Mouse (Mus musculus) G1E (cell line): ENCODE measurements around the gene Gemin6.

Experiments
- CTCF ChIP-seq: IDR thresholded peaks from 2 replicates; pipeline ENCODE4 v1.5.1; 2012; ENCODE audit warnings: low read depth, low read length, inconsistent platforms, mixed read lengths
- GATA1 ChIP-seq: IDR thresholded peaks from 2 replicates; pipeline ENCODE4 v1.6.1; 2012; ENCODE audit warnings: borderline replicate concordance, low read length, inconsistent platforms, mixed read lengths
- POLR2AphosphoS5 ChIP-seq: IDR thresholded peaks from 2 replicates; pipeline ENCODE4 v1.6.1; 2012; ENCODE audit warnings: low read depth, low read length, inconsistent platforms; ENCODE audit not compliant: insufficient replicate concordance

- TF ChIP-seq CTCF: no peak
- no peak for TF ChIP-seq GATA1
- no peak for TF ChIP-seq POLR2AphosphoS5
These were observed 43.8 kb upstream of the Gemin6 start for GRCm38 (mm10) chr17:80180468-80180867.
